Mouse (Mus musculus): Measurements from ENCODE around the gene Fam83d.

Fam83d gene

GRCm38 (mm10) chr2:158817708-158818107 lies 49.8 kb downstream of the Fam83d start:
- DNase-seq: peak; percentile 71

- no peak for DNase-seq
Observed at GRCm38 (mm10) chr2:158828124-158828523, 60.2 kb downstream of the Fam83d start.

GRCm38 (mm10) chr2:158829746-158830145 lies 61.9 kb downstream of the Fam83d start:
- DNase-seq: no peak

GRCm38 (mm10) chr2:158833221-158833620 lies 65.3 kb downstream of the Fam83d start:
- no peak for DNase-seq

- no peak for DNase-seq
Observed at GRCm38 (mm10) chr2:158833645-158834044, 65.8 kb downstream of the Fam83d start.

All from heart, adult 11 months (tissue).